In the genomic region with DNA sequence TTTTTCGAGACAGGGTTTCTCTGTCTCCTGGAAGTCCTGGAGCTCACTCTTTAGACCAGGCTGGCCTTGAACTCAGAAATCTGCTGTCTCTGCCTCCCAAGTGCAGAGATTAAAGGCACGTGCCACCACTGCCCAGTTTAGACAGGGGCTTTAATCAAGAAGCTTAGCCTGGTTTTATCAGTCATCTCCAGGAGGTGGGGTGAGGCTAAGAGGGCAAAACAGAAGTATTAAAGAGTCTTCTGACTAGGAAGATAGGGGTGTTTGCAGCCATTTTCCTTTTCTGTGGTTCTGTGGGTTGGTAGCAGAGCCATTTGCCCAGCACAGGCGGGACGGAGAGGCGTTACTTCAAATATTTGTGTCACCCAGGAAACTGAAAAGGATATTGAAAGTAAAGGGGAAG, we compare ENCODE assay signal across 10 mouse cellular contexts. TPM values are rescaled to one million over a fixed set of nuclear protein-coding genes. Genes with fewer than 3 reads are reported as not detected.
A peak's percentile ranks its signal among the peaks of the same experiment; 100 is the strongest.
DNase-seq lines count a peak whose midpoint lies in the region; ATAC-seq and TF ChIP-seq lines count a peak whose summit lies in the region.
"Had no signal": no experiment of that assay in that cellular context is flagged by ENCODE, and none has a peak within 500 bp of the region (broad histone marks: within the 10 kb centered on the region; RNA-seq: fewer than 3 reads in every experiment).

No protein-coding gene starts in this region.

- no peak overlapping the region for H3K4me3 ChIP-seq in forebrain, embryonic 11.5 days (ENCODE audit: low read depth, low read length)
- no peak overlapping the region for H3K4me3 ChIP-seq in forebrain, embryonic 16.5 days (replicated peaks; ENCODE audit: low read length)
- 0 out of 2 replicates have a peak overlapping the region, but pooled peaks have one; percentile 99 for H3K4me3 ChIP-seq in midbrain, embryonic 13.5 days (replicated peaks)
- no peak overlapping the region for H3K4me3 ChIP-seq in midbrain, postnatal 0 days (ENCODE audit: low read depth, low read length)
- no peak overlapping the region for H3K4me3 ChIP-seq in intestine, embryonic 16.5 days (ENCODE audit: low read length)
- H3K4me3 ChIP-seq in small intestine, adult 2 months (ENCODE audit: low read depth, low read length) = no peak overlapping the region

- peak overlapping the region; percentile 58 for H3K9ac ChIP-seq in forebrain, embryonic 11.5 days (ENCODE audit: low read length)
- H3K9ac ChIP-seq in forebrain, embryonic 16.5 days (replicated peaks; ENCODE audit: low read depth, low read length) = no peak overlapping the region
- H3K9ac ChIP-seq in midbrain, embryonic 13.5 days (replicated peaks) = no peak overlapping the region
- no peak overlapping the region for H3K9ac ChIP-seq in midbrain, postnatal 0 days (replicated peaks; ENCODE audit: low read length, poor library complexity, severe bottlenecking)
- H3K9ac ChIP-seq in intestine, embryonic 16.5 days (ENCODE audit: low read depth, low read length) = peak overlapping the region; percentile 62; the same call in 1 of the 2 replicates

- H3K27ac ChIP-seq in forebrain, embryonic 11.5 days (ENCODE audit: low read depth, low read length) = peak overlapping the region; percentile 78; the same call in 1 of the 2 replicates
- H3K27ac ChIP-seq in forebrain, embryonic 16.5 days (ENCODE audit: low read length) = no peak overlapping the region
- H3K27ac ChIP-seq in midbrain, embryonic 13.5 days = peak overlapping the region; percentile 88; the same call in 1 of the 2 replicates
- no peak overlapping the region for H3K27ac ChIP-seq in midbrain, postnatal 0 days (ENCODE audit: low read depth, low read length)
- H3K27ac ChIP-seq in intestine, embryonic 16.5 days (ENCODE audit: low read length) = peak overlapping the region; percentile 86
- 0 out of 2 replicates have a peak overlapping the region, but pooled peaks have one; percentile 90 for H3K27ac ChIP-seq in small intestine, adult 2 months (ENCODE audit: insufficient read depth, low read depth, low read length)

- 88% methylated on average over 5 of the region's 5 CpGs for WGBS in forebrain, embryonic 11.5 days
- WGBS in forebrain, embryonic 16.5 days = 83% methylated on average over 5 of the region's 5 CpGs
- 74% methylated on average over 5 of the region's 5 CpGs for WGBS in midbrain, embryonic 13.5 days
- WGBS in midbrain, postnatal 0 days = 71% methylated on average over 5 of the region's 5 CpGs
- WGBS in intestine, embryonic 16.5 days = 63% methylated on average over 5 of the region's 5 CpGs
- 65% methylated on average over 5 of the region's 5 CpGs for WGBS in small intestine, adult 2 months

- peak overlapping the region; percentile 88; the same call in 1 of the 2 replicates for H3K4me2 ChIP-seq in forebrain, embryonic 11.5 days (ENCODE audit: low read depth, low read length, severe bottlenecking)
- no peak overlapping the region for H3K4me2 ChIP-seq in forebrain, embryonic 16.5 days (ENCODE audit: low read length)
- H3K4me2 ChIP-seq in midbrain, embryonic 13.5 days (replicated peaks) = peak overlapping the region; percentile 95; the same call in 1 of the 2 replicates
- no peak overlapping the region for H3K4me2 ChIP-seq in midbrain, postnatal 0 days (ENCODE audit: low read depth, low read length, poor library complexity, severe bottlenecking)
- no peak overlapping the region for H3K4me2 ChIP-seq in intestine, embryonic 16.5 days (ENCODE audit: low read depth, low read length)

- peaks cover 28% of the 10 kb centered on the region for H3K4me1 ChIP-seq in forebrain, embryonic 11.5 days (replicated peaks; ENCODE audit: control insufficient read depth, insufficient read depth, low read length)
- H3K4me1 ChIP-seq in forebrain, embryonic 16.5 days (replicated peaks; ENCODE audit: control insufficient read depth, insufficient read depth, low read length) = peaks cover 57% of the 10 kb centered on the region
- peaks cover 71% of the 10 kb centered on the region for H3K4me1 ChIP-seq in midbrain, embryonic 13.5 days (replicated peaks)
- peaks cover 23% of the 10 kb centered on the region for H3K4me1 ChIP-seq in midbrain, postnatal 0 days (ENCODE audit: insufficient read depth, low read length)
- peaks cover 46% of the 10 kb centered on the region for H3K4me1 ChIP-seq in intestine, embryonic 16.5 days (ENCODE audit: control insufficient read depth, insufficient read depth, low read length)
- peaks cover 16% of the 10 kb centered on the region for H3K4me1 ChIP-seq in small intestine, adult 2 months (ENCODE audit: control insufficient read depth, insufficient read depth, insufficient read length, low read length)

- TF ChIP-seq CTCF in midbrain, postnatal 0 days (IDR thresholded peaks at IDR 0.05) = no peak
- TF ChIP-seq CTCF in small intestine, adult 2 months (IDR thresholded peaks at IDR 0.05; ENCODE audit: extremely low read depth, insufficient read length, insufficient replicate concordance, low read depth, low read length) = no peak

- ATAC-seq in forebrain, embryonic 11.5 days (replicated peaks; ENCODE audit: low FRiP score) = no peak
- ATAC-seq in forebrain, embryonic 16.5 days = no peak
- ATAC-seq in midbrain, embryonic 13.5 days = no peak
- ATAC-seq in midbrain, postnatal 0 days (ENCODE audit: low FRiP score) = no peak
- ATAC-seq in intestine, embryonic 16.5 days = no peak

- H3K36me3 ChIP-seq in forebrain, embryonic 11.5 days (ENCODE audit: control insufficient read depth, insufficient read depth, low read length) = no peaks in the 10 kb centered on the region
- no peaks in the 10 kb centered on the region for H3K36me3 ChIP-seq in forebrain, embryonic 16.5 days (ENCODE audit: control insufficient read depth, insufficient read depth)
- peaks cover 12% of the 10 kb centered on the region for H3K36me3 ChIP-seq in midbrain, embryonic 13.5 days
- no peaks in the 10 kb centered on the region for H3K36me3 ChIP-seq in midbrain, postnatal 0 days (ENCODE audit: insufficient read depth, low read length)
- no peaks in the 10 kb centered on the region for H3K36me3 ChIP-seq in intestine, embryonic 16.5 days (ENCODE audit: control insufficient read depth, insufficient read depth, low read length)
- H3K36me3 ChIP-seq in small intestine, adult 2 months (ENCODE audit: control insufficient read depth, insufficient read depth, low read length) = no peaks in the 10 kb centered on the region

- no peak for TF ChIP-seq POLR2A in small intestine, adult 2 months (IDR thresholded peaks at IDR 0.05; ENCODE audit: low read depth, low read length)

- no peak for DNase-seq in forebrain, embryonic 11.5 days (ENCODE audit: low spot score)
- DNase-seq in midbrain, postnatal 0 days (ENCODE audit: low spot score) = no peak
- DNase-seq in embryo, embryonic 9.5 days (ENCODE audit: extremely low spot score) = no peak
- DNase-seq in gastrocnemius, postnatal 14 days = no peak
- DNase-seq: B cell, adult 2 months had no signal

- no peaks in the 10 kb centered on the region for H3K27me3 ChIP-seq in forebrain, embryonic 11.5 days (ENCODE audit: control insufficient read depth, insufficient read depth, low read length)
- no peaks in the 10 kb centered on the region for H3K27me3 ChIP-seq in forebrain, embryonic 16.5 days (replicated peaks; ENCODE audit: control insufficient read depth, insufficient read depth, low read length)
- H3K27me3 ChIP-seq in midbrain, embryonic 13.5 days = no peaks in the 10 kb centered on the region
- no peaks in the 10 kb centered on the region for H3K27me3 ChIP-seq in midbrain, postnatal 0 days (ENCODE audit: insufficient read depth, low read length)
- no peaks in the 10 kb centered on the region for H3K27me3 ChIP-seq in intestine, embryonic 16.5 days (replicated peaks; ENCODE audit: control insufficient read depth, insufficient read depth, low read length)
- H3K27me3 ChIP-seq in small intestine, adult 2 months (ENCODE audit: control insufficient read depth, insufficient read depth, low read length) = no peaks in the 10 kb centered on the region

- intact Hi-C loops in gastrocnemius, postnatal 14 days (cut with DNase I; ENCODE audit: low total_unique reads) = no loop called here

- H3K9me3 ChIP-seq in forebrain, embryonic 11.5 days (ENCODE audit: control insufficient read depth, low read length) = no peaks in the 10 kb centered on the region
- H3K9me3 ChIP-seq in forebrain, embryonic 16.5 days (ENCODE audit: control insufficient read depth, low read length) = no peaks in the 10 kb centered on the region
- no peaks in the 10 kb centered on the region for H3K9me3 ChIP-seq in midbrain, embryonic 13.5 days
- H3K9me3 ChIP-seq in midbrain, postnatal 0 days (ENCODE audit: low read length) = no peaks in the 10 kb centered on the region
- no peaks in the 10 kb centered on the region for H3K9me3 ChIP-seq in intestine, embryonic 16.5 days (ENCODE audit: control insufficient read depth, low read length)

RNA-seq across cellular contexts. Expression of gene Nutf2, which starts 1.1 kb away (rescaled TPM):
- 355 and 371 TPM in 2 replicates for polyA plus RNA-seq in forebrain, embryonic 11.5 days (2014; fragmentation: Nextera tagmentation; extraction: Ambion mirVana)
- polyA plus RNA-seq in forebrain, embryonic 16.5 days (2015; fragmentation: Nextera tagmentation; extraction: Ambion mirVana) = 172 and 176 TPM in 2 replicates
- polyA plus RNA-seq in midbrain, embryonic 13.5 days (2015; fragmentation: Nextera tagmentation; extraction: Ambion mirVana) = 253 and 263 TPM in 2 replicates
- total RNA-seq in midbrain, postnatal 0 days (2014; rRNA removed) = 60.7 and 65.2 TPM in 2 replicates
- polyA plus RNA-seq in midbrain, postnatal 0 days (2015; fragmentation: Nextera tagmentation; extraction: Ambion mirVana) = 109 and 137 TPM in 2 replicates
- polyA plus RNA-seq in intestine, embryonic 16.5 days (2015; fragmentation: Nextera tagmentation; extraction: Ambion mirVana) = 165 and 207 TPM in 2 replicates
- 11.5 and 15.3 TPM in 2 replicates for polyA plus RNA-seq in small intestine, adult 2 months (2012; rRNA removed)
- 10 to 100 TPM; 63.8 to 66.0 TPM for total RNA-seq in gastrocnemius, postnatal 14 days (2021)

RNA-seq across cellular contexts. Expression of gene Thap11, which starts 4.4 kb away (rescaled TPM):
- polyA plus RNA-seq in forebrain, embryonic 11.5 days (2014; fragmentation: Nextera tagmentation; extraction: Ambion mirVana) = 85.6 and 87.3 TPM in 2 replicates
- polyA plus RNA-seq in forebrain, embryonic 16.5 days (2015; fragmentation: Nextera tagmentation; extraction: Ambion mirVana) = 63.8 and 69.2 TPM in 2 replicates
- polyA plus RNA-seq in midbrain, embryonic 13.5 days (2015; fragmentation: Nextera tagmentation; extraction: Ambion mirVana) = 58.9 and 62.2 TPM in 2 replicates
- 52.0 and 80.1 TPM in 2 replicates for total RNA-seq in midbrain, postnatal 0 days (2014; rRNA removed)
- 40.1 and 42.9 TPM in 2 replicates for polyA plus RNA-seq in midbrain, postnatal 0 days (2015; fragmentation: Nextera tagmentation; extraction: Ambion mirVana)
- 49.4 and 49.6 TPM in 2 replicates for polyA plus RNA-seq in intestine, embryonic 16.5 days (2015; fragmentation: Nextera tagmentation; extraction: Ambion mirVana)
- polyA plus RNA-seq in small intestine, adult 2 months (2012; rRNA removed) = 24.1 and 39.4 TPM in 2 replicates
- 10 to 100 TPM; 19.6 to 22.7 TPM for total RNA-seq in gastrocnemius, postnatal 14 days (2021)

RNA-seq across cellular contexts. Expression of gene Cenpt, which starts 6.2 kb away (rescaled TPM):
- 59.7 and 62.0 TPM in 2 replicates for polyA plus RNA-seq in forebrain, embryonic 11.5 days (2014; fragmentation: Nextera tagmentation; extraction: Ambion mirVana)
- polyA plus RNA-seq in forebrain, embryonic 16.5 days (2015; fragmentation: Nextera tagmentation; extraction: Ambion mirVana) = 66.0 and 69.8 TPM in 2 replicates
- polyA plus RNA-seq in midbrain, embryonic 13.5 days (2015; fragmentation: Nextera tagmentation; extraction: Ambion mirVana) = 60.9 and 64.9 TPM in 2 replicates
- total RNA-seq in midbrain, postnatal 0 days (2014; rRNA removed) = 44.8 and 48.6 TPM in 2 replicates
- 45.2 and 48.7 TPM in 2 replicates for polyA plus RNA-seq in midbrain, postnatal 0 days (2015; fragmentation: Nextera tagmentation; extraction: Ambion mirVana)
- polyA plus RNA-seq in intestine, embryonic 16.5 days (2015; fragmentation: Nextera tagmentation; extraction: Ambion mirVana) = 25.5 and 28.9 TPM in 2 replicates
- polyA plus RNA-seq in small intestine, adult 2 months (2012; rRNA removed) = 5.6 and 9.7 TPM in 2 replicates
- 1 to 10 TPM; 1.9 to 3.9 TPM for total RNA-seq in gastrocnemius, postnatal 14 days (2021)

RNA-seq across cellular contexts. Expression of gene Edc4, which starts 21.4 kb away (rescaled TPM):
- polyA plus RNA-seq in forebrain, embryonic 11.5 days (2014; fragmentation: Nextera tagmentation; extraction: Ambion mirVana) = 62.7 and 65.2 TPM in 2 replicates
- 59.8 and 65.1 TPM in 2 replicates for polyA plus RNA-seq in forebrain, embryonic 16.5 days (2015; fragmentation: Nextera tagmentation; extraction: Ambion mirVana)
- 54.6 and 56.6 TPM in 2 replicates for polyA plus RNA-seq in midbrain, embryonic 13.5 days (2015; fragmentation: Nextera tagmentation; extraction: Ambion mirVana)
- total RNA-seq in midbrain, postnatal 0 days (2014; rRNA removed) = 100 and 125 TPM in 2 replicates
- polyA plus RNA-seq in midbrain, postnatal 0 days (2015; fragmentation: Nextera tagmentation; extraction: Ambion mirVana) = 45.2 and 45.4 TPM in 2 replicates
- polyA plus RNA-seq in intestine, embryonic 16.5 days (2015; fragmentation: Nextera tagmentation; extraction: Ambion mirVana) = 31.6 and 34.9 TPM in 2 replicates
- 35.3 and 55.8 TPM in 2 replicates for polyA plus RNA-seq in small intestine, adult 2 months (2012; rRNA removed)
- 10 to 100 TPM; 21.1 to 21.5 TPM for total RNA-seq in gastrocnemius, postnatal 14 days (2021)

RNA-seq across cellular contexts. Expression of gene Tsnaxip1, which starts 31.8 kb away (rescaled TPM):
- 0.21 and 0.23 TPM in 2 replicates for polyA plus RNA-seq in forebrain, embryonic 11.5 days (2014; fragmentation: Nextera tagmentation; extraction: Ambion mirVana)
- polyA plus RNA-seq in forebrain, embryonic 16.5 days (2015; fragmentation: Nextera tagmentation; extraction: Ambion mirVana) = 0.67 and 0.93 TPM in 2 replicates
- polyA plus RNA-seq in midbrain, embryonic 13.5 days (2015; fragmentation: Nextera tagmentation; extraction: Ambion mirVana) = 0.36 and 0.58 TPM in 2 replicates
- total RNA-seq in midbrain, postnatal 0 days (2014; rRNA removed) = 0.14 and 0.16 TPM in 2 replicates
- 0.62 and 0.88 TPM in 2 replicates for polyA plus RNA-seq in midbrain, postnatal 0 days (2015; fragmentation: Nextera tagmentation; extraction: Ambion mirVana)
- not detected in 2 replicates for polyA plus RNA-seq in intestine, embryonic 16.5 days (2015; fragmentation: Nextera tagmentation; extraction: Ambion mirVana)
- polyA plus RNA-seq in small intestine, adult 2 months (2012; rRNA removed) = not detected in 2 replicates
- not detected for total RNA-seq in gastrocnemius, postnatal 14 days (2021)
- total RNA-seq: granulocyte monocyte progenitor cell, adult 5-6 weeks had no signal

Comparison
In these comparisons a context has a peak if more than half of its experiments do, and no peak if none do; other contexts are left out.
1. H3K27ac ChIP-seq: peak in forebrain, embryonic 11.5 days (single experiment), midbrain, embryonic 13.5 days (single experiment), intestine, embryonic 16.5 days (single experiment) and small intestine, adult 2 months (single experiment); none in forebrain, embryonic 16.5 days (single experiment) and midbrain, postnatal 0 days (single experiment).
2. H3K4me2 ChIP-seq: peak in forebrain, embryonic 11.5 days (single experiment) and midbrain, embryonic 13.5 days (single experiment); none in forebrain, embryonic 16.5 days (single experiment), midbrain, postnatal 0 days (single experiment) and intestine, embryonic 16.5 days (single experiment).
3. H3K9ac ChIP-seq: peak in forebrain, embryonic 11.5 days (single experiment) and intestine, embryonic 16.5 days (single experiment); none in forebrain, embryonic 16.5 days (single experiment), midbrain, embryonic 13.5 days (single experiment) and midbrain, postnatal 0 days (single experiment).